Mouse (Mus musculus): ENCODE measurements around the gene Bbs9. TPM values are rescaled to one million over a fixed set of nuclear protein-coding genes. Genes with fewer than 3 reads are reported as not detected.

Bbs9 gene
- total and polyA plus RNA-seq, 3 experiments: 6.3 to 12.4 (median 11.9) TPM

DNA sequence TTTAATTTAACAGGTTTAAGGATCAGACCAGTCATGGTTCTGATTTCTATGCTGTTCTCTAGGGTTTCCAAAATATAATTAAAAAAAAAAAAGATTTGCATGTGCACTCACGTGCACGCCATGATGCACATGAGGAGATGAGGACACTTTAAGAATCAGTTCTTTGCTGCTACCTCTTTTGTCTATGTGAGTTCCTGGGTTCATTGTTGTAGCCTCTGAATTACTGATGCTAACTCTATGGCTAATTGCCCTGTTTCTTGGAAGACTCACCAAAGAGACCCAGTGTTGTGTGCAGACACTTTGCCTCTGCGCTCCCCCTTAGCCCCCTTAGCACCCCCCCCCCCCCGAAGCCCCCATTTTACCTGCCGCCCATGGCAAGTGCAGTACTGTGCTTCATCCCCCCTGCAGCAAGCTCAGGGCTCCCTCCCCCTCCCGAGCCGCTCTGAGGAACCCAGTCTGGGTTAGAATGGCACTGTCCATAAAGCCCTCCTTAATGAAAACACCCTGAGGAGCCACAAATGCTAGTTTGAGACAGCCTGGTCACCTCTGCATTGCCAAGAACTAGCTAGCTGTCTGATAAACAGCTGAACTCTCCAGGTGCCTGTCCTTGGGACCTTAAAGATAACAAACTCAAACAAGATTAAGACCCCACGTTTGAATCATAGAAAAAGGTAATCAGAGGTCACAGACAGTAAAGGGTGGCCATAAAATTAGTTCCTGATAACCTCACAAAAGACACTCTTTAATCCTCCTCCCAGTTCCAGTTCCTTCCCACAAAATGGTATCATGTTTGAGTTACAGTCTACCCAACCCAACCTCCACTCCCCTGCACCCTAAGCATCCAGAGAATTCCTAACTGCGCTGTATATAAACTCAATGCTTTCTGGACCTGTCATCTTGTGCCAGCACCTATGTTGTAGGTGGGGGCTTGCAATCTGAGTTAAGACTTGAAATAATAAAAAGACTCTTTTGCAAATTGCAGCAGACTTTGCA, 69.1 kb downstream of the Bbs9 start:
- H3K36me3 ChIP-seq (ENCODE audit: control insufficient read depth, insufficient read depth, low read length): no peaks in the 10 kb centered on the region
- H3K27ac ChIP-seq: no peak overlapping the region
- H3K4me1 ChIP-seq (ENCODE audit: control insufficient read depth, insufficient read depth, low read length): no peaks in the 10 kb centered on the region
- intact Hi-C loops (cut with DNase I): no loop called here
- H3K4me3 ChIP-seq: no peak overlapping the region
- H3K27me3 ChIP-seq (ENCODE audit: control insufficient read depth, insufficient read depth, low read length): no peaks in the 10 kb centered on the region
- H3K9ac ChIP-seq (ENCODE audit: low read depth, low read length): no peak overlapping the region
- DNase-seq: no peak
- no peaks in the 10 kb centered on the region for H3K79me2 ChIP-seq (replicated peaks; ENCODE audit: control insufficient read depth, insufficient read depth, low read length)
- TF ChIP-seq POLR2A (IDR thresholded peaks at IDR 0.05; ENCODE audit: insufficient read depth, low read depth, low read length): no peak
- TF ChIP-seq EP300 (IDR thresholded peaks at IDR 0.05; ENCODE audit: insufficient read depth, low read depth, low read length): no peak
- no peak for TF ChIP-seq CTCF (IDR thresholded peaks at IDR 0.05)
- WGBS: 74% methylated on average over 9 of the region's 9 CpGs

DNA sequence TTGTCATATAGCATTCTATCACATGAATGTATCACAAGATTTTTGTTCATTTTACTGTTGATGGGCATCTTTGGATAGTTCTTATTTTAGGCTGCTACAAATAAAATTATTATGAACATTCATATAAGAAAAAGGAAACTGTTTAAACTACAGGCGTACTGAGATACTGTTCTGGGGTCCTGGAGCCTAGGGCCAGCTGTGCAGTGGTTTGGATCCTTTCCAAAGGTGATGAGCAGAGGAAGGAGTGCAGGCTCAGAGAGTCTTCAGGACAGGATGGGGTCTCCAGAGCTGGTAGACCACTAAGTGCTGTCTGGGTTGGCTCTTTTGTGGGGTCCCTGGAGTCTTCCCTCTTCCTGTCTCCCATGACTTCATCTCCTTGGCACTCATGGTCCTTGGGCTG, 75.8 kb downstream of the Bbs9 start:
- DNase-seq: no peak
- WGBS: 49% methylated on average over 1 of the region's 1 CpGs
- Histone ChIP-seq H3K27ac (no peak overlapping the region), H3K36me3 (ENCODE audit: control insufficient read depth, insufficient read depth, low read length) (no peaks in the 10 kb centered on the region), H3K79me2 (replicated peaks; ENCODE audit: control insufficient read depth, insufficient read depth, low read length) (no peaks in the 10 kb centered on the region), H3K9ac (ENCODE audit: low read depth, low read length) (no peak overlapping the region), H3K4me3 (no peak overlapping the region), H3K4me1 (ENCODE audit: control insufficient read depth, insufficient read depth, low read length) (no peaks in the 10 kb centered on the region), H3K27me3 (ENCODE audit: control insufficient read depth, insufficient read depth, low read length) (no peaks in the 10 kb centered on the region)
- intact Hi-C loops (cut with DNase I): loop anchor here (10.0 kb wide), 1 partner anchor 664 kb away; no protein-coding TSS in a partner anchor
- TF ChIP-seq POLR2A (IDR thresholded peaks at IDR 0.05; ENCODE audit: insufficient read depth, low read depth, low read length): no peak
- no peak for TF ChIP-seq CTCF (IDR thresholded peaks at IDR 0.05)
- no peak for TF ChIP-seq EP300 (IDR thresholded peaks at IDR 0.05; ENCODE audit: insufficient read depth, low read depth, low read length)

- Histone ChIP-seq H3K4me1 (ENCODE audit: control insufficient read depth, insufficient read depth, low read length) (no peaks in the 10 kb centered on the region), H3K36me3 (ENCODE audit: control insufficient read depth, insufficient read depth, low read length) (no peaks in the 10 kb centered on the region), H3K4me3 (no peak overlapping the region), H3K9ac (ENCODE audit: low read depth, low read length) (no peak overlapping the region), H3K27ac (no peak overlapping the region), H3K27me3 (ENCODE audit: control insufficient read depth, insufficient read depth, low read length) (no peaks in the 10 kb centered on the region), H3K79me2 (replicated peaks; ENCODE audit: control insufficient read depth, insufficient read depth, low read length) (no peaks in the 10 kb centered on the region)
- intact Hi-C loops (cut with DNase I): loop anchor here (10.0 kb wide), 1 partner anchor 659 kb away; no protein-coding TSS in a partner anchor
- no peak for TF ChIP-seq CTCF (IDR thresholded peaks at IDR 0.05)
- TF ChIP-seq EP300 (IDR thresholded peaks at IDR 0.05; ENCODE audit: insufficient read depth, low read depth, low read length): no peak
- no peak for TF ChIP-seq POLR2A (IDR thresholded peaks at IDR 0.05; ENCODE audit: insufficient read depth, low read depth, low read length)
- DNase-seq: no peak
- WGBS: 57% methylated on average over 5 of the region's 5 CpGs
Measured at GRCm38 (mm10) chr9:22556076-22556475, 80.6 kb downstream of the Bbs9 start.

GRCm38 (mm10) chr9:22557467-22557866, 82.0 kb downstream of the Bbs9 start:
- Histone ChIP-seq H3K27me3 (ENCODE audit: control insufficient read depth, insufficient read depth, low read length) (no peaks in the 10 kb centered on the region), H3K27ac (no peak overlapping the region), H3K36me3 (ENCODE audit: control insufficient read depth, insufficient read depth, low read length) (no peaks in the 10 kb centered on the region), H3K4me1 (ENCODE audit: control insufficient read depth, insufficient read depth, low read length) (no peaks in the 10 kb centered on the region), H3K79me2 (replicated peaks; ENCODE audit: control insufficient read depth, insufficient read depth, low read length) (no peaks in the 10 kb centered on the region), H3K4me3 (no peak overlapping the region), H3K9ac (ENCODE audit: low read depth, low read length) (no peak overlapping the region)
- intact Hi-C loops (cut with DNase I): loop anchor here (1.0 to 10.0 kb wide), 2 partner anchors 657 to 693 kb away; no protein-coding TSS in a partner anchor
- TF ChIP-seq EP300 (IDR thresholded peaks at IDR 0.05; ENCODE audit: insufficient read depth, low read depth, low read length) (no peak), POLR2A (IDR thresholded peaks at IDR 0.05; ENCODE audit: insufficient read depth, low read depth, low read length) (no peak), CTCF (IDR thresholded peaks at IDR 0.05) (peak; percentile 79)
- 66% methylated on average over 13 of the region's 13 CpGs for WGBS
- DNase-seq: peak; percentile 15 to 70

DNA sequence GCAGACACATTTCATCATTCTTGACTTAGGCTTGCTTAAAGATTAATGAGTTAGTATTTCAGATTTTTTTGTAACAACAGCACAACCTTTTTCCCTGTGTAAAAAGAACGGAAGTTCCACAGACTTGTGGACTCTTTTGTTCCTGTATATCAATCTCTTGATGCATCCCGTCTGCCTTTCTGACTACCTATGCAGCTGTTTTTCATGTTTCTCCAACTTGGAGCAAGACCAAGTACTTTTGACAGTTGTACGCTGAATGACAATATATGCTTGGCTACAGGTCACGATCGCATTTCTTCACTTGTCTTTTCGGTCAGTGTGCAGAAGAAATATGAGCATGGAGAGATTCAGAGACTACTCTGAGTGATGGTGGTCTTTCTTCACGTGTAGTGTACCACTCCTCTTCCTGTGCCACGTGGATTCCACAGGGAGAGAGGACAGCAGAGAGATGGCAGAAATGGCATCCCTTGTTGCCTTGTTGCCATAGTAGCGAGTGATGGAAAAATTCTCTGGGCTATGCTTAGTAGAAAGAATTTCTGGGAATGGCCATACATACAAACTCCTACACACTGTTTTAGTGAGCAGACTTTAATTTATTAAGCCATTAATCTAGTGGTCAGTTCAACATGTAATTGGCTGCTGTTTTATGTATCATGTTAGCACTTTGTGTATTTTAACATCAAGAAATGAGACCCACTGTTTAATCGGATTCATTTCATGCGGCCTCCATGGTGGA, 88.3 kb downstream of the Bbs9 start:
- H3K4me1 ChIP-seq (ENCODE audit: control insufficient read depth, insufficient read depth, low read length): no peaks in the 10 kb centered on the region
- no peak overlapping the region for H3K4me3 ChIP-seq
- H3K36me3 ChIP-seq (ENCODE audit: control insufficient read depth, insufficient read depth, low read length): no peaks in the 10 kb centered on the region
- no peak overlapping the region for H3K27ac ChIP-seq
- no peaks in the 10 kb centered on the region for H3K27me3 ChIP-seq (ENCODE audit: control insufficient read depth, insufficient read depth, low read length)
- 84% methylated on average over 11 of the region's 11 CpGs for WGBS
- H3K79me2 ChIP-seq (replicated peaks; ENCODE audit: control insufficient read depth, insufficient read depth, low read length): no peaks in the 10 kb centered on the region
- no peak for DNase-seq
- no peak for TF ChIP-seq POLR2A (IDR thresholded peaks at IDR 0.05; ENCODE audit: insufficient read depth, low read depth, low read length)
- H3K9ac ChIP-seq (ENCODE audit: low read depth, low read length): no peak overlapping the region
- intact Hi-C loops (cut with DNase I): no loop called here

All from heart, adult 2 months (tissue).